Mouse (Mus musculus) induced T-regulatory cell, adult 2 months (primary cell): Measurements from ENCODE around the gene Igfn1.

ENCODE experiments used
- DNase-seq: peaks from one replicate; pipeline ENCODE4 v3.0.0-alpha.2; 2012; ENCODE audit warnings: low read depth

The Igfn1 gene

DNA sequence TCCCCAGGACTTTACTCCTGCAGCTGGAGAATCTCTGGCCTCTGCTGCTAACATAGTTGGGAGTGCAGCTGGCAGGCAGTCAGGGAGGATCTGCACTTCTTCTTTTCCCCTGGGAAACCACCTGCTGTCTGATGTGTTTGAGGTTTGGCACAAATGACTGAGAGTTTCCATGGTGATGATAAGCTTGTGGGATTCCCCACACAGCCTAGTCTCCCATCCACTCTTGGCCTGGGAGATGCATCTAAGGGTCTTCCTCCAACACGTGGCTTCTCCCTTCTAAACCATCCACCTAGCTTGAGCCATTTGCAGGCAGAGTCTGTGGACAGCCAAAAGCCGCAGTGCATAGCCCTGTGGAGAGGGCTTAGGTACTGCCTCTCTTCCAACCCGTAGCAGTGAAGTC lies 76.3 kb downstream of the Igfn1 start:
- DNase-seq: peak; percentile 6

DNA sequence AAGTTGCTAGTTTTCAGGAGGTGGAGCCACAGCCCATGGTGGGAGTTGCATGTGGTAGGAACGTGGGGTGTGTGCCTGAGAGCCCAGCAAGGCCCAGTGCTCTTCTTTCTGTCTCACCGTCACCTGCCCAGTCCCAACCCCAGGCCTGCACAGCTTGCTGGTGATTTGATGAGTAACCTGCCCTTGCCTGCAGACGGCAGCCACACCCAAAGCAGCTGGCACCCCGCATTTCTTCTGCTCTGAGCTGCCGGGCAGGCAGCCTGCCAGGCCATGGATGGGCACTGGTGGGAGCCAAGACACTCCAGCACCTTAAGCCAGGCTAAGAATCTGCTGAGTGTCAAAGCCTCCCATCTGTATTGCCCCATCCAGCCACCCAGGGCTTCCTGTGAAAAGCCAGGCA lies 80.3 kb downstream of the Igfn1 start:
- no peak for DNase-seq

DNA sequence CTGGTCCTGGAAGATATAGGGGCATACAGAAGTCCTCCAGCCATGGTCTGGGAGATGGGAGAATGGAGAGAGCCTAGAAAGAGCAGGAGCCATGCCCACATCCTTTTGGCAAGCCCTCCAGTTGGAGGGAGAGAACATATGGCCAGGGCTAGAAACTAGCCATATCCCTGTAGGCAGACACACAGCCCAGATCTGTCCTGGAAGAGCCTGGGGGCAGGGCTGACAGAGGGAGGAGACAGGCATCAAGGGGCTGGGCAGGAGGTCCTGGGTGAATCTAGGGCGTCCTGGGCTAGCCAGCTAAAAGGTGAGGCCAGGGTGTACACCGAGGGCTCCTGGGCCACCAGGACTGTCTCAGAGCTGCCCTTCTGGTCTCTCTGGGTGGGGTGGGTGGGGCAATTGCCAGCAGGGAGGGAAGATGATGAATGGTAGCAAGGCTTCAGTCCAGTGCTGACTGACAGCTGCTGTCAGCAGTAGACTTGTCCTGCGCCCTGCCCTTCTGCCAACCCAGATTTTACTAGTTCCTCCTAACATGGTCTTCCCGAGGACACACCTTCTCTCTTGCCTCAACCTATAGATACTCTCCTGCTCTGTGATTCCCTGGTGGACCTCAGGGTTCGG lies 81.7 kb downstream of the Igfn1 start:
- no peak for DNase-seq

DNA sequence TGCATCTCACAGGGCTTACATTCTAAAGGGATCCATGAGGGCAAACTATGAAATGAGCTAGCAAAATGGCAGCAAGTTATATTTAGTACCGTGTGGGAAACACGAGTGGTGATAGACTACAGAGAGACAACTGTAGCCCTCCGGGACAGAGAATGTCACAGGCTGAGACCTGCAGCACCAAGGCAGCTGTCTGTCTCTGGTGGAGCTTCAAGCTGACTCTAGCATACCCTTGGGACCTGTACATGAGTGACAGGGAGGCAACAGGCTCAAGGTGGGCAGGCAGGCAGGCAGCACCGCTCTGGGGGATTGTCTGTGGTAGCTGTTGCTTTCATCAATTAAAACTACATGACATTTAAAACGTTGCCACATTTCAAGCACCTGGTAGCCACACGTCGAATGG lies 82.9 kb downstream of the Igfn1 start:
- DNase-seq: no peak

DNA sequence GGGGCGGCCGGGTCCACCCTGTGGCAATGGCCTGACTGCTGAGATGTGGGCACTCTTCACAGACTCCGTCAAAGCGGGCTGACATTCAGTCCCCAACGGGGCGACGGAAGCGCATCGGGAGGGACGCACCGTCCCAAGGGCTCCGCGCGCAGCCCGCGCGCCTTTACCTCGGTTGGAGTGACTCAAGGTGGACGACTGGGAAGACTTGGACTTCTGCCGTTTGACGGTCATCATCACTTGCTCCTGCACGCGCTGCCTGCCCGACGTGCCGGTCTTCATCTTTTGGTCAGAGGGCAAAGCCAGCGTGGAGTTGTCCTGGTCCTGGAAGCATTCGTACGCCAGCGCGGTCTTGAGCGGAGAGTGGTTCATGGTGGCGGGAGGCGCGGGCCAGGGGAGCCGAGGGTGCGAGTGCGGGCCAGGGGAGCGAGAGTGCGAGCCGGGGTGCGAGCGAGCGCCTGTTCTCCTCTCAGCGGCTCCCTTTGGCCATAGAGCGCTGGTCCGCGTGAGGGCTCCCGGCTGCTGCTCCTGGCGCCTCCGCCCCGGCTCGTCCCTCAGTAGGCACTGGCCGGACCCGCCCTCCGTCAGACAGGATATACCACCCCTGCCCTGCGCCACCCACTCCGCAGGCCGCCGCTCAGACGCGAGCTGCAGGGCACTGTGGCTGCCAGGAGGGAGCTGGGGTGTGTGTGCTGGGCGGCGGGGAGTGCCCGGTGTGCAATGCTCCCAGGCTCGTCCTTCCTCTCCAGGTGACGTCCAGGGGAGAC lies 87.3 kb downstream of the Igfn1 start, which contains the start of gene Pkp1:
Gene Pkp1, minus strand, starts transcription at position 564 of the 764 bp plus-strand sequence.
- DNase-seq: no peak

DNA sequence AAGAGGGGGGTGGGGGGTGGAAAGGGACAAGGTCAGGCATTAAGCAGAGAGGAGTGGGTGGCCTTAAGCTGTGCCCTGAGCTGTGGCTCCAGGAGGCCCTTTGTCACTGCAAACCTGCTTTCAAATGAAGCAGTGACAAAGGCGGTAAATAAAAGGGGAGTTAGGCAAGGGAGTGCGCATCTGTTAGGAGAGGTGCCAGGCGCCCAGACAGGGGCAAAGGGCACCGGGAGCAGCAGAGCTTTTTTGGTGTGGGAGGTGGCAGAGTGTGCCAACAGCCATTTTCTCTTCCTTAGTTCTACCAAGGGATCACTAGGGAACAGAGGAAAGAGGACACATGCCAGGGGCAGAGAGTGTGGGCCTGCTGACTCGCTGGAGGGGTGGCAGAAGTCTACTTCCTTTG lies 88.9 kb downstream of the Igfn1 start:
- no peak for DNase-seq

DNA sequence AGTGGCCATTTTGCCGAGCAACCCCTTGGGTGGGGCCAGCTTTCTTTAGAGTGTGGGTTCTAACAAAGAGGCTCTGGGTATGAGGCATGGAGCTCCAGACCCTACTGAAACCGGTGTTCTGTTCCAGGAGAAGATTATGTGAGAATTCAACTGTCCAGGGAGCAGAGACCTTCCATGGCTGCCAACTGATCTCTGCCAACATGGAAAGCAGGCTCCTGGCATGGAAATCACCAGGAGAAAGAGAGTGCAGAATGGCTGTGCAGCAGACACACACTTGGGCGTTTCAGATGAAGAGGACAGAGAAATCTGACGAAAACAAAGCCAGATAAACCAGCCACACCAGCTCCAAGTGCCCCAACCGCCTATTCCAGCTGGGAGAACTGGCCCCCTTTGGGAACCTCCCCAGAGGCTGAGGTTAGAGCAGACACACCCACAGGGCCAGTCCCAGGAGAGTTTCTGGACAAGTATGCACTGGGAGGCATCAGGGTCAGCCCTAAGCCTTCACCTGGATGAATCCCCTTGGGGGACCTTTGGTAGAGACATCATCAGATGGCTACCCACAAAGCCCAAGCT lies 89.6 kb downstream of the Igfn1 start:
- DNase-seq: no peak

DNA sequence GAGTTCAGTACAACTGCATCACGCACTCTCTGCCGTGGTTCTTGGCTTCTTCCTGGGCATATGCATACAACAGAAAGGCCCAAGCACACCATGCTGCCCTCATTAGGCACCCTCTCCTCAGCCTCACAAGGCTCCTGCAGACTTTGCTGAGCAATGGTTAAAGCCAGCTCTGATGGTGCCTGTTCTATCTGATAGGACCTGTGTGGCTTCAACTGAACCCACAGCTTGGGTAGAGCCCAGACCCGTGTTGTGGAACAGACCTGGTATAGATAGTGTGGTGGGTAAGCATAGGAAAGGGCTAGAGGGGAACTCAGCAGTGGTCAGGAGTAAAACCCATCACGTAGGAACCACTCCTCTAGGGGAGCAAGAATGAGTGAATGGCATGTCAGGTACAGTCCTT lies 92.5 kb downstream of the Igfn1 start:
- DNase-seq: no peak

DNA sequence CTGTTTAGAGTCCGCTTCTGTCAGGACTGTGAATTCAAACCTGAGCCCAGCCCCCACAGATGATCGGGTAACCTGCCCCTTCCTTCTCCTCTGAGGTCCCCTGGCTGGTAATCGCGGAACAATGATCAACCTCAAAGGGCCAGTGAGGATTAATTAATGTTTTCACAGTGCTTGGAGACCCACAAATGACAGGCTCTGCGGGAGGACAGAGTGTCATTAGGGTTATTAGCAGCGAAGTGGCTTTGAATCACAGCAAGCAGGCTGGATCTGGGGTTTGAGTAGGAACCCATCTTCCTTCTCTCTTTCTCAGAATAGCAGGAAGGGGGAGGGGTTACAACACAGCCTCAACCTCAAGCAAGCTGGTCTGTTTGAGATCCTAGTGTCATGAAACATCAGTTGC lies 96.8 kb downstream of the Igfn1 start:
- DNase-seq: no peak

DNA sequence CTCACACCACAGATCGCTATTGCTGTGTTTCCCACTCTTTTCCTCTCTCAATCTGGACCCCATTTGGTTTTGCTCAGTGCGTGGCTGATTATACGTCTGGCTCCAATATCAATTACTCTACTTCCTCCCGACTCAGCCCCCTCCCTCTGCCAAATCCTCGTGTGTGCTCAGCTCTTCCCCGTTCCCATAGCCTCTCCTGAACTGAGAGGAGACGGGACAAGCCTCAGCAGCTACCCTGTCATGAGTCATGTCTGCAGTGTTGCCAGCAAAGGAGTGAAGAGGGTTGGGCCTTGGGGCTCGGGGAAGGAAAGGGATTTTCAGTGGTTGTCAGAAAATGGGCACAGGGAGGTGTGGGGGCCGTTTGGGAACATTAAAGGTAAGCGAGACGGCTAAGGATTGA lies 99.4 kb downstream of the Igfn1 start:
- no peak for DNase-seq
